Comparison of ENCODE assay signal across 8 mouse cellular contexts in genomic region chr10:20148773-20149120, GRCm38 (mm10). TPM values are rescaled to one million over a fixed set of nuclear protein-coding genes. Genes with fewer than 3 reads are reported as not detected.
DNase-seq lines count a peak whose midpoint lies in the region; ATAC-seq lines count a peak whose summit lies in the region.

No protein-coding gene starts in this region.

- peak overlapping the region; percentile 95 for H3K4me2 ChIP-seq in liver, embryonic 13.5 days

- H3K9me3 ChIP-seq in liver, embryonic 13.5 days (replicated peaks): no peaks in the 10 kb centered on the region

- H3K4me1 ChIP-seq in liver, embryonic 13.5 days (replicated peaks): peaks cover 30% of the 10 kb centered on the region

- peak; percentile 56 for ATAC-seq in granulocyte monocyte progenitor cell, adult 5-6 weeks (replicated peaks; ENCODE audit: poor library complexity, severe bottlenecking)
- peak; percentile 86 for ATAC-seq in liver, embryonic 13.5 days (ENCODE audit: low read depth)

- no peaks in the 10 kb centered on the region for H3K36me3 ChIP-seq in liver, embryonic 13.5 days

- peaks cover 33% of the 10 kb centered on the region for H3K27me3 ChIP-seq in liver, embryonic 13.5 days

- H3K27ac ChIP-seq in liver, embryonic 13.5 days: no peak overlapping the region

- peak; percentile 58 for DNase-seq in right cerebral cortex, adult 18-20 months
- no peak for DNase-seq in right cerebral cortex, postnatal 4 days
- DNase-seq in cerebellum, postnatal 36 days: peak; percentile 63 to 76
- peak; percentile 84 for DNase-seq in kidney, adult 18-20 months
- peak; percentile 50 for DNase-seq in liver, embryonic 13.5 days
- peak; percentile 59 for DNase-seq in neural tube, embryonic 10.5 days (ENCODE audit: extremely low spot score, low spot score)
- peak; percentile 80 for DNase-seq in testis, postnatal 14 days (ENCODE audit: low spot score)

- WGBS in liver, embryonic 13.5 days (ENCODE audit: insufficient replicate concordance): 1% methylated on average over 56 of the region's 58 CpGs

- peak overlapping the region; percentile 77 for H3K9ac ChIP-seq in liver, embryonic 13.5 days

- H3K4me3 ChIP-seq in liver, embryonic 13.5 days (replicated peaks): peak overlapping the region; percentile 76

RNA-seq across cellular contexts. Expression of gene Map7, which starts 0.5 kb away (rescaled TPM):
- 19.0 and 22.6 TPM in 2 replicates for total RNA-seq in granulocyte monocyte progenitor cell, adult 5-6 weeks (2014; fragmentation: Nextera tagmentation)
- total RNA-seq in granulocyte monocyte progenitor cell, adult 5-6 weeks (2017): 18.3 and 22.4 TPM in 2 replicates
- 4.3 TPM in 2 replicates for polyA plus RNA-seq in liver, embryonic 13.5 days (2015; fragmentation: Nextera tagmentation; extraction: Ambion mirVana)
